Mouse (Mus musculus): ENCODE measurements around the gene Hat1. TPM values are rescaled to one million over a fixed set of nuclear protein-coding genes. Genes with fewer than 3 reads are reported as not detected.
A peak's percentile ranks its signal among the peaks of the same experiment; 100 is the strongest.
"Not testable (repeated sequence)": the region's sequence is repeated elsewhere in the genome, so short reads cannot be mapped to it uniquely, and the experiment has no call there.

Gene Hat1
- total RNA-seq (2015; ENCODE audit: low replicate concordance) (35.3 and 48.4 TPM in 2 replicates), total RNA-seq (2017; ENCODE audit: low replicate concordance) (43.7 and 65.2 TPM in 2 replicates)

DNA sequence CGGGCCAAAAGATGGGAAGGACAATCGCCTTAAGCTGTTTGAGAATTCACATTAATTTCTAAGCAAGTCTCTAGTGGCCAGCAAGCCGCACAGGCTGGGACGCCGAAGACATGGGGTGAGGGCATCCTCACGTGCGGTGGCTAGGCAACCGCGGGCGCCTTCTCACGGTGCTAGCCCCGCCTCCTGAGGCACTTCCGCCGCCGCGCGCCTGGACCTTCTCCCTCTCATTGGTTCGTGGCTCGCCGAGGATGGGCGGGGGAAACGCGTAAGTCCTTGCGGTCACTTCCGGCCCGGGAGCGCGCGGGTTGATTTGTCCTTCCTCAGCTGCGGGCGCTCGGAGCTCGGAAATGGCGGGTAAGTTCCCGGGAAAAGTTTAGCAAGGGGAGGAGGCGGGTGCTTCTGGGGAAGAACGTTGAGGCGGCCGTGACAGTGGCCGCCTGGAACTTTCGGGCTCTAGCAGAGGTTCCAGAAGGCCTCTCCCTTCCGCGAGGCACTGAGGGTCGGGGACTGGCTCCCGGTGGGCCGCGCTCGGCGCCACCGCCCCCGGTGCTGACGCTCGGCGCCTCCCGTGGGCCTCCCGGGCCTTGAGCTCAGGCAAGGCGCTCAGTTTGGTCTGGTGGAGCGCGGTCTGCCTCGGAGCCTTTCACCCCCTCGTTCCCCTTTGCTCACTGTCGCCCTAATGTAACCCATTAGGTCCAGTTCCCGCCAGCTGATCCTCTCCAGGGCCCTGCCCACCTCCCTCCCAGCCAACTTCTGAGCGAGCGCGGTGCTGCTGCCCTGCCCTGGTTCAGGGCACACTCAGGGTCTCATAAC is at the start of gene Hat1:
TSS of gene Hat1 (plus strand) at position 8 of the 813 bp plus-strand sequence.
- ATAC-seq (replicated peaks; ENCODE audit: low FRiP score, poor library complexity, severe bottlenecking): peak; percentile 100

DNA sequence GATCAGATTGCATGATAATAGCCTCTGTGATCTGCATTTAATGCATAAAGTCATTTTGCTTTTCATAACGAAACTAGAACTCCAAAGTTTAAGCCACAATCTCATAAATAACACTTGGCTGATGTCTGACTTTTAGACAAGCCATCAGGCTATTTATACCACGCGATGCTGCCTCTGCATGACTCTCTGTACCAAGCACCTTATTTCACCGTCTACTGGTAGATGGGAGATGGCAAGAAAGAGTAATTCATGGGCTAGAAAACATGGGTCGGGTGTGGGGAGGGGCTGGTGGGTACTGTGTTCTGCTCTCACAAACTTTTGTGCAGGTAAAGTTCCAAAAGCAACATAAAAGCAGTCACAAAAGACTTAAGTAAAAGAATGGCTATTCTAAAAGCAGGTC is 48.6 kb upstream of the Hat1 start:
- no peak for ATAC-seq (replicated peaks; ENCODE audit: low FRiP score, poor library complexity, severe bottlenecking)

DNA sequence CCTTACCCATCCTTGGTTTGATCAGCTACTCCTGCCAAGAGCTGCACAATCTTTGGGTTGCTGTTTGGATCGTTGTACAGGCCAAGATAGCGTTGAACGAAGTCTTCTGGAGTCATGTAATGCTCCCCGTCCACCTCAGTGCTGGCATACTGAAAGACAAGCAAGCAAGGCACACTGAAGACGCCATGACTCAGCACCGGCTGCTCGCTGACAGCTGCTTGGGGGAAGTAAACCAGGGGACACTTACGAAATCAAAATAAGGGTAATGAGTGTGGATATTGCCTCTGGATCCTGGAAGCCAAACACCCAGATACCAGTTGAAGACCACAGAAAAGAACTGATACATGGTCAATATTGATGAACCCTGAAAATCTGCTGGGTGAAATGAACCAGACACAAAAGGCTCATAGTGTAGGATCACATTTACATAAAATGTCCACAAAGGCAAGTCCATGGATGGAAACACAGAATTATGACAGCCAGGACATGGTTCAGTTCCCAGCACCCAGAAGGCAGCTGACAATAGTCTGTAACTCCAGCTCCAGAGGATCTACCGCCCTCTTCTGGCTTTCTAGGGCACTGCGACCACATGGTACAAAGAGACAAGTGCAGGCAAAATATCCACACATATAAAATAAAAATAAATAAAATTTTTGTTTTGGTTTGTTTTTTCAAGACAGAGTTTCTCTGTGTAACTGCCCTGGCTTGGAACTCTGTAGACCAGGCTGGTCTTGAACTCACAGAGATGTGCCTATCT is 44.7 kb upstream of the Hat1 start:
- ATAC-seq (replicated peaks; ENCODE audit: low FRiP score, poor library complexity, severe bottlenecking): no peak

DNA sequence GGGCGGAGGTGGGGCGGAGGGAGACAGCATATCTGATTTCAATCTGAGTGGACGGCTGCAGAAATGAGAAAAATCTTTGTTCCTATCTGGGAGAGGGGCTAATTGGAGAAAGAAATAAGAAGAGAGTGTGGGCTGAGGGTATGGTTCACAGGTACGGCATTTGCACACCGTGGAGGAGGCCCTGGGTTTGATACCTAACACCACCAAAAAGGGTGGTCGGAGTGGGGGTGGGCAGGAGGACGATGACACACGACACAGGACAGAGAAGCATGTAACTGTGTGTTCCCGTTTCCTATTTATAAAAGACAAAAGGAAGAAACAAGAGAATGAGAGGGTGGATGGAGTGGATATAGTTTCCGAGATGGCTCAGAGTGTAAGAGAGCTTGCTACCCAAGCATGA is 41.6 kb upstream of the Hat1 start:
- no peak for ATAC-seq (replicated peaks; ENCODE audit: low FRiP score, poor library complexity, severe bottlenecking)

DNA sequence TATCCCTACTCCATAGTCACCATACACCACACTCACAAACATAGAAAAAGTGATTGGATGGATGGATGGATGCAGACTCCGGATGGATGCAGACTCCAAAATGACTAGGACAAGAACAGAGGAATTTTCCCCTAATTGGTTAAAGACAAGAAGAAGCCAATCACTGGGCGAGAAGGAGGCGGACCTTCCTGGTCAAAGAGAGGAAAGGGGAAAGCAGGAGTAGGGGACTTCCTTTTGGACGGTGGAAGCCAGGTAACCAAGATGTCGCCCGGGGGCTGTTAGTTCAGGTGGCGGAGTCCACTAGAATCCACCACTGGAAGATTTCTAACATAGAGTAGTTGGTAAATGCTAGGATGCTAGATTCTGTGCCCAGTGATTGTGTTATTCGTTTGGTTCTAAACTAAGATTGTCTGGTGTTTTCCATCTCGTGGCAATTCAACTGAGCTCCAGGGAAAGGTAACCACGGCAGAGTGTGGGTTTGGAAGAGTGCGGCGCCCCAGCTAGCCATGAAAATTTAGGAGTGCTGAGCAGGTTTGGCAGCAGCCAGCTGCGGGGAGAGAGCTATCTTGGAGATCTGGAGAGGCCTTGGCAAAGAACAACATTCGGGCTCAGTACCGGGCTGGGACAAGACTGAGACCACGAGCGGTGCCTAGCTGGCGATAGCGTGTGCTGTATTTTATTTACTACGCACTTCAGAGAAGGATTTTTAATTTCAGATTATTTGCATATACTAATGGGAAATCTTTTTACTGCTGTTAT is 40.8 kb upstream of the Hat1 start:
- ATAC-seq (replicated peaks; ENCODE audit: low FRiP score, poor library complexity, severe bottlenecking): no peak

DNA sequence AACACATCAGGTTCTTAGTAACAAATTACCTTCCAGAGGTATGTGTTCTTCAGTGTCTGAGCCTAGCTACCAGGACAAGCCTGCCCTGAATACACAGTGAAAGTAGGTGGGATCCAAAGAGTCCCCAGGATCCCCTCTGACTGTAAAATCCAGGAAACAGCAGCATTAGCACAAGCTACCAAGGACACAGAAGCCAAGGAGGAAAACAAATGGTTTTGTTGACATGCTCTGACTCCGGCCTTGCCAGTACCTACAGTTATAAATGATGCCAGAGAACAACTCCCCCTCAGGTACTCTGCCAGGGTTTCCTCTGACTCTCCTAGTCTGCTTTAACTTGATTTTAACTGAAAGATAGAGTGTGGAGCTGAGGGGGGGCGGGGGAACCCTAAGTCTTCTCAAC is 39.2 kb upstream of the Hat1 start:
- no peak for ATAC-seq (replicated peaks; ENCODE audit: low FRiP score, poor library complexity, severe bottlenecking)

DNA sequence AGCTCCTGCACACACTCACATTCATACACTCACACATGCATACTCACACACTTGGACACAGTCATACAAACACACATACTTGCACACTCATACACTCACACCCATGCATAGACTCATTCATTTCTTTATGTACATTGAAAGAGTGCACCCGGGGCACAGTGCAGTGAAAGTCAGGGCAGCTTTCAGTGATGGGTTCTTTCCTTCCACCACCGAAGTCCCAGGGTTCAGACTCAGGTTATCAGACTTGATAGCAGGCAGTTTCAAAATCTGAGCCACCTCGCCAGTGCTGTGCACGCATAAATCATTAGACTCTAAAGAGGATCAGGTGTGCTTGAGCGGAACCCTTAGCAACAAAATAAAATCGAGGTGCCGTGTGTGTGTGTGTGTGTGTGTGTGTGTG is 38.6 kb upstream of the Hat1 start:
- no peak for ATAC-seq (replicated peaks; ENCODE audit: low FRiP score, poor library complexity, severe bottlenecking)

DNA sequence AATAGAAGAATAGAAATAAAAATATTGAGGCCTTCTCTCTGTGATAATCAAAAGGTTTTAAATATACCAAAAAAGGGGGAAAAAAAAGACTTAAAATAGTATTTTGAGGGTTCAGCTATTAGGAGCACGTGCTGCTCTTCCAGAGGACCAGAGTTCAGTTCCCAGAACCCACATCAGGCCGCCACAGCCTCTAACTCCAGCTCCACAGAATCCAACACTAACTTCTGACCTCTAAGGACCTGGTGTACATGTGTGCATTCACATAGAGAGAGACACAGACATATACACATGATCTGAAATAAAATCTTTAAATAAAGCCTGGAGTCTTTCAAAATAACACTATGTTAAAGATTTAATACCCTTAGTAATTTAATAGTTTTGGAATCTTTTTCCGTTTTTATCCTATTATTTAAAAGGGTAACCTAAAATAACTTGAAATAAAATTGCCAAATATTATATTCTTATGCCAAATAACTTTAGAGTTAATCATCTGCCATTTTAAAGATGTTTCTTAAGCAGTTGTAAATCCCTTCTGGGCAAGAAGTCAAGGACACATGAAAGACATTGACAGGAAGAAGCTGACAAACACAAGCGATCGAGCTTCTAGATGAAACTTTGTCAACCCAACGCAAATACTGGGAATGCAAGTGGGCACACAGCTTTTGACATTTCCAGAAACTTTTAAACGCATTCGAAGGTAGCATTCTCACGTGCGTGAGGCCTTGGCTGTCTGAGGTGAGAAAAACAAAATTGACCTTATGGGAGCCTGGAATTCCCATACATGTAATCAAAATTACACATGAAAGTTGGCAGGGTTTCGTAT is 37.6 kb upstream of the Hat1 start:
- no peak for ATAC-seq (replicated peaks; ENCODE audit: low FRiP score, poor library complexity, severe bottlenecking)

DNA sequence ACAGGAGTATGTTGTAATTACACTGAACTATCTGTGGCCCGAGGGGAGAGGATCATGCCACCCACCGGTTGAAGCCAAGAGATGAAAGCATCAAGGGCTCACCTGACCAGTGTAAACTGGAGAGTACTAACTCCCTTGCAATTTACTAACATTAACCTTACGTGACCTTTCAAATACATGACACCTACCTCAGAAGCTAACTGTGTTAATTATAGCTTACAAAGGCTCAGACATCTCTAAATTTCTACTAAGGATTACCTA is 37.1 kb upstream of the Hat1 start:
- no peak for ATAC-seq (replicated peaks; ENCODE audit: low FRiP score, poor library complexity, severe bottlenecking)

DNA sequence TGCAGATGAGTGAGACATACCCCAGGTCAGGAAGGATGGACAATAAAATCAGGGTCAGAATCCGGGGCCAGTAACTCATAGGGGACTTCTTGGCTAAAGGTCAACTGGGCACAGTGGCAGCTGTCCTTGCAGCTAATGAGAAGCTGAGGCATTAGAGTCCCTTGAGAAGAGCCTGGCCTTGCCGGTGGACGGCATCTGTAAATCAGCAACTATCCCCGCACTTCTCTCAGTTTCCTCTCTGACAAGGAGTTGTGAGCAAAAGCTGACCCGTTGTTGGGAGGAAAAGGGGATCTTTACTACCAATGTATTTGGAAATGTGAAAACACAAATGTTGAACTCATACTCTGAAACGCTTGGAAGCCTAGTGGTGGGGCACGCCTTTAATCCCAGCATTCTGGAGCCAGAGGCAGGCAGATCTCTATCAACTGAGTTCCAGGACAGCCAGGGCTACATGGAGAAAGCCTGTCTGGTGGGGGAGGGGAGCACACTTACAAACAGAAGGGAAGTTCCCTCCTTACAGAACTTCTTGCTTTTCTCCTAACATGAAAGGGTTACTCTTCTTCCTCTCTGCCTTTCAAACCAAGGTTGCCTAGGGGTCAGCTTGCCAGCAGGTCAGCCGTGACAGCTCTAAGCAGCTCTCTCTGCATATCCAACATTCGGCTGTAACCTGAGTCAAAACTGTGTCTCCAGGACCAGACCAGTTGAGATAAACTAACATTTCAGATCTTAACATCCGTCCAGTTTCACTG is 35.3 kb upstream of the Hat1 start:
- no peak for ATAC-seq (replicated peaks; ENCODE audit: low FRiP score, poor library complexity, severe bottlenecking)

DNA sequence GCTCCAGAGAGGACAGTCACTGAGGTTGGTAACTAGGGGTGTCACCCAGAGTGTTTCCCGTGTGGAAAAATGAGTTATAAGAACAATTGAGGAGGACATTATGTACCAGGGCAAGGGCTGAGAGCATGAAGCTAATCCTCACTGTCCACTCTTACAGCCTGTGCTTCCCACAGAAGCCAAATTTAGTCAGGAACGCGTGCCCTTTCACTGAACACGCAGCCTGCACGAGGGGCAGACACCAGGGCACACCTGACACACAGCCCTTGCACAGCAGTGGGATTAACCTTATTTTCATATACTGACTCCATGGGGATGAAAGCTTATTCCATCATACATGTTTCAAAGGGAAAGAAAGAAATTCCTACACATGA is 34.7 kb upstream of the Hat1 start:
- ATAC-seq (replicated peaks; ENCODE audit: low FRiP score, poor library complexity, severe bottlenecking): no peak

DNA sequence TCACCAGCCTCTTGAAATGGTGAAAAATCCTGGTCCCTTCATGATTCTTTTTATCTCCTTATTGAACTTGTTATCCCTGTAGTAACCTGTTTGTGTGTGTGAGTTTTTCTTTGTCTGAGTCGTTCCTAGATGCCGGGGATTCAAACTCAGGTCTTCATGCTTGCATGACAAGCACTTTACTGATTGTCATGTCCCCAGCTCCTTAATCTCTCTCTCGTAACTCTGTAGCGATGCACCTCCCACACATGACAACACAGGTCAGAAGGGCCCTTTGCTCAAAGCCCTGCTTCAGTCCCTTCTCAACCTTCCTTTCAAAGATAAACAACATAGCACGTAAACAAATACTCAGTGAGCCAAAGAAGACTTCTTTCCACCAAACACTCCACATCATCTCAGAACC is 30.4 kb upstream of the Hat1 start:
- ATAC-seq (replicated peaks; ENCODE audit: low FRiP score, poor library complexity, severe bottlenecking): no peak

DNA sequence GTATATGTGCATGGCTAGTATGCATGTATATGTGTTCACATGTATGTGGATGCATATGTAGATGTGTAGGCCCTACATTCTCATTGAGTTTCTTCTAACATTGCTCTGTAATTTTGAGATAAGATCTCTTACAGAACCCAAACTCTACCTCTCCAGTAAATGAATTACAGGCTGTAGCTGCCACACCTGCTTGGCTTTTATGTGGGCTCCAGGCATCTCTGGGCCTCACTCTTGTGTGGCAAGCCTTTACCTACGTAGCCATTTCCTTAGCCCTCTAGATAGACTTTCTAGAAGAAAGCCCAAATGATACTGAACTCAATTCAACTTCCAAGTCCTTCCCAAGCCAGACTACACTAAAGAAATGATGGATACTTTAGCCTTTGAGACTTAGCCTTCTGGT is 28.6 kb upstream of the Hat1 start:
- ATAC-seq (replicated peaks; ENCODE audit: low FRiP score, poor library complexity, severe bottlenecking): no peak

DNA sequence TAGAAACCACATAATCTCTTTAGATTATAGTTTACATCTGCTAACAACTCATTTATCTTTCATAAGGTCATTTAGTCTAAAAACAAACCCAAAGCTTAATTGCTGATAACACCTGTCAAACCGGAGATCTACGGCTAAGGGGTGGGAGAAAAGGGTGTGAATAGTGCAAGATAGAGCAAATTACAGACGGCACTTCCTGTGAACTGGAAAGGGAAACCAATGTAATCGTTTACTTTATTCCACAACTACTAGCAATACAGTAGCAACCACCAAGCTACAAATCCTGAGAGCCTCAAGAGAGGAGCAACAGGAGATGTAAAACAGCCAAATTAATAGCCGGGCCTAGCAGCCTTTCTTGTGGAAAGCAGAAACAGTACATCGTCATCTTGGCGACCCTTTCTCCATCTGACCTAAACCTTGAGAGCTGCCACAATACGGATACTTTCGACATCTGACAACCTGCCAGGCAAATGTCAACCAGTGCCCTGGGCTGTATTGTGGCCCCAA is 22.1 kb upstream of the Hat1 start:
- no peak for ATAC-seq (replicated peaks; ENCODE audit: low FRiP score, poor library complexity, severe bottlenecking)

DNA sequence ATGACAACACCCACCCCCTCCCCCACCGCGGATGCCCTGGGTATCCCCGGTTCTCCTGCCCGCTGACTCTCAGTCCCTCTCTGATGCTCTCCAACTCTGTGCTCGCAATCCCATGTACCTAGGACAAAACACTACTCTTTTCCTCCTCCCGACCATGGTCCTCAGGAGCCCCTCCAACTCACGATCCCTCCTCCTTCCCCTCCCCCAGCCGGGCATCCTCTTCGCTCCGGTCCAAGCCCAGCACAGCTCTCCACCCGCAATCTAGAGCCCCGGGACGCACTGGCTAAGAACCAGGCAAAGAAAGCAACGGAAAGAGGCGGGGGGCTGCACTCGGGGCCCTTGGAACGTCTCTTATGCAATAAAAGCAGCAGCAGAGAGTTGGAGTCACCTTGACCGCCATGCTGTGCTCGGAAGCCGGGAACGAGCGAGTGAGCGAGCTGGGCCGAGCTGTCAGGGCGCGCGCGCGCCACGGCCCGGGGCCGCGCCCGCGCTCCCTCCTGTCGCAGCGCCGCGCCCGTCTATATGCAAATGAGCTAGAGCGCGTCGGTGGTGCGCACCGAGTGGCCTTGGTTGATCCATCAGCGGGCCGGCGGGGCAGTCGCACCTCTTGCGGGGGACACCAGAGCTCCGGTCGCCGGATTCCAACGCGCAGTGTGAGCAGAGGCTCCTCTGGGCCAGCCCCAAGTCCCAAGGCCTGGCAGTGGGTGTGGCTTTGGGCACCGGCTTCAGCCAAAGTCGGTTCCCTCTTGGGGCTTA is 21.5 kb upstream of the Hat1 start, which contains the start of gene Slc25a12:
TSS of gene Slc25a12 (minus strand) at position 625 of the 756 bp plus-strand sequence.
- peak; percentile 97 for ATAC-seq (replicated peaks; ENCODE audit: low FRiP score, poor library complexity, severe bottlenecking)

DNA sequence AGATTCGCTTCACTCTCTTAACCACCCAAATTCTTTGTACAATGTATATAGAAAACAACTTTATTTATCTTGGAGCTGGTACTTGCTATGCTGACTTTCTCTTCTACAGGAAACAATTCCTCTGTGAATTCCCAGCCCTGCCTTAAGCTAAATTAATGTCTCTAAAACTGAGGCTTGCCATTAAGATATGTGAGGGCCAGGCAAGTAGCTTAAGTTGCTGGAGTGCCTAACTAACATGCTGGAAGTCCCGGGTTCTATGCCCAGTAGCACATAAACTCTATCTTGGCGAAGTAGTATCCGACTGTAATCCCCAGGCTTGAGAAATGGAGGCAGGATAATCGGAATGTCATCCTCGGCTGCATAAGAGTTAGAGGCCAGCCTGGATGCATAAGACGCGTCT is 20.7 kb upstream of the Hat1 start:
- peak; percentile 15; the same call in 1 of the 2 replicates for ATAC-seq (replicated peaks; ENCODE audit: low FRiP score, poor library complexity, severe bottlenecking)

DNA sequence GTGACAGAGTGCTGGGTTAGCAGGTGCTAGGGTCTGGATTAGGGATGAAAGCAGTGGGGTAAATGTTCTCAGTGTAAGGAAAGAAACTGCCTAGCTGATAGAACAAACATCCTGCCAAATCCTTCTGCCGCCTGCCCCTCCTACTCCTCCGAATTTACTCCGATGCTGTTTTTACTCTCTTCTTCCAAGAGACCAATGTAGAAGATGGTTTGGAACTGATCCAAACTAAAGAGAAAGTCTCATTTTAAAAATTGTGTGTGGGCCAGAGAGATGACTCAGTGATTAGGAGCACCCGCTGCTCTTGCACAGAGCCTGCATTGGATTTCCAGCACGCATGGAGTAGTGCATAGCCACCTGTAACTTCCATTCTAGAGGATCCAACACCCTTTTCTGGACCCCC is 17.0 kb upstream of the Hat1 start:
- ATAC-seq (replicated peaks; ENCODE audit: low FRiP score, poor library complexity, severe bottlenecking): no peak

DNA sequence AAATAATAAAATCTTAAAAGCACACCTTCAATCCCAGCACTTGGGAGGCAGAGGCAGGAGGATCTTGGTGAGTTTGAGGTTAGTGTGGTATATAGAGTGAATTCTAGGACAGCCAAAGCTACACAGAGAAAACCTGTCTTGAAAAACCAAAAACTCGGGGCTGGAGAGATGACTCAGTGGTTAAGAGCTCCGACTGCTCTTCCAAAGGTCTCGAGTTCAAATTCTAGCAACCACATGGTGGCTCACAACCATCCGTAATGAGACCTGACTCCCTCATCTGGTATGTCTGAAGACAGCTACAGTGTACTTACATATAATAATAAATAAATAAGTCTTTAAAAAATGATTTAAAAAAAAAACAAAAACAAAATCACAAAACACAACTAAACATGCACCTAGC is 16.5 kb upstream of the Hat1 start:
- ATAC-seq (replicated peaks; ENCODE audit: low FRiP score, poor library complexity, severe bottlenecking): not testable (repeated sequence)

Data from erythroblast, adult 5-6 weeks (primary cell).